Mouse (Mus musculus) neutrophil, adult 65 days (primary cell): ENCODE results near the gene 2010005H15Rik. TPM values are rescaled to one million over a fixed set of nuclear protein-coding genes. Genes with fewer than 3 reads are reported as not detected.

ENCODE experiments used
- total RNA-seq: library from RNA; stranded (reverse); gene quantifications from 2 replicates; pipeline ENCODE4 v1.2.4, GENCODE M21; 2023

Gene 2010005H15Rik
- total RNA-seq: not detected in 2 replicates

GRCm38 (mm10) chr16:36221168-36221567 lies at the start of gene 2010005H15Rik:
TSS of gene 2010005H15Rik (plus strand) at chr16:36221468.

GRCm38 (mm10) chr16:36183912-36184311 lies 37.4 kb upstream of the 2010005H15Rik start, which contains the start of gene Gm5483:
TSS of gene Gm5483 (plus strand) at chr16:36184212.

GRCm38 (mm10) chr16:36209967-36210453 lies 11.3 kb upstream of the 2010005H15Rik start, which contains the start of gene Gm5416:
TSS of gene Gm5416 (plus strand) at chr16:36210403.

GRCm38 (mm10) chr16:36276796-36277195 lies 55.5 kb downstream of the 2010005H15Rik start, which contains the start of gene Stfa1:
TSS of gene Stfa1 (plus strand) at chr16:36276951.

Other genes starting within 250 kb of the 2010005H15Rik start
- 61.6 and 72.1 TPM in 2 replicates for gene Kpna1, start 242.7 kb upstream of the 2010005H15Rik start, total RNA-seq
- 4.1 and 5.4 TPM in 2 replicates for gene Wdr5b, start 180.3 kb upstream of the 2010005H15Rik start, total RNA-seq
- 9.1 and 12.7 TPM in 2 replicates for gene Fam162a, start 149.9 kb upstream of the 2010005H15Rik start, total RNA-seq
- 4.1 and 7.6 TPM in 2 replicates for gene Ccdc58, start 149.8 kb upstream of the 2010005H15Rik start, total RNA-seq
- not detected in 2 replicates for gene Csta1, start 90.2 kb upstream of the 2010005H15Rik start, total RNA-seq
- 53.6 and 61.3 TPM in 2 replicates for gene Stfa2l1, start 64.7 kb upstream of the 2010005H15Rik start, total RNA-seq
- 20.4 and 30.4 TPM in 2 replicates for gene Gm5483, start 37.3 kb upstream of the 2010005H15Rik start, total RNA-seq
- not detected in 2 replicates for gene Gm5416, start 11.1 kb upstream of the 2010005H15Rik start, total RNA-seq
- 4.2 and 5.7 TPM in 2 replicates for gene Stfa1, start 55.5 kb downstream of the 2010005H15Rik start, total RNA-seq
- gene BC117090, start 112.9 kb downstream of the 2010005H15Rik start, total RNA-seq: not detected in 2 replicates
- 2.0 and 2.5 TPM in 2 replicates for gene BC100530, start 146.3 kb downstream of the 2010005H15Rik start, total RNA-seq
- gene Stfa2, start 187.0 kb downstream of the 2010005H15Rik start, total RNA-seq: 1.7 TPM in 1 of 2 replicates, not detected in the other
- 1.2 and 1.4 TPM in 2 replicates for gene Stfa3, start 233.9 kb downstream of the 2010005H15Rik start, total RNA-seq